Mouse (Mus musculus) midbrain, postnatal 0 days (tissue): Measurements from ENCODE around the gene Zmiz1. TPM values are rescaled to one million over a fixed set of nuclear protein-coding genes. Genes with fewer than 3 reads are reported as not detected.
A peak's percentile ranks its signal among the peaks of the same experiment; 100 is the strongest.

Experiments used
- ATAC-seq: fragments of 200-750 bp; cut with Nextera tagmentation; 2 replicates; pipeline ENCODE4 v1.8.0; 2017; ENCODE audit warnings: moderate number of reproducible peaks, mild to moderate bottlenecking, moderate TSS enrichment, moderate library complexity; ENCODE audit not compliant: low FRiP score
- DNase-seq: peaks from one replicate; pipeline ENCODE4 v3.0.0-alpha.2; 2015; ENCODE audit warnings: low spot score
- H3K27ac ChIP-seq: fragments of 300-500 bp; sonication (generic); 2 replicates; pipeline ENCODE4 v1.5.1; 2014; ENCODE audit warnings: low read depth, mild to moderate bottlenecking, low read length, mixed read lengths
- H3K27me3 ChIP-seq: fragments of 300-500 bp; sonication (generic); 2 replicates; pipeline ENCODE4 v1.6.1; 2014; ENCODE audit warnings: low read length, control low read depth, mixed read lengths; ENCODE audit not compliant: insufficient read depth
- H3K36me3 ChIP-seq: fragments of 300-500 bp; sonication (generic); 2 replicates; pipeline ENCODE4 v1.6.1; 2014; ENCODE audit warnings: low read length, control low read depth, mixed read lengths; ENCODE audit not compliant: insufficient read depth
- H3K4me1 ChIP-seq: fragments of 300-500 bp; sonication (generic); 2 replicates; pipeline ENCODE4 v1.6.1; 2014; ENCODE audit warnings: mild to moderate bottlenecking, control low read depth, antibody characterized with exemption, low read length, mixed read lengths; ENCODE audit not compliant: insufficient read depth
- H3K4me2 ChIP-seq: fragments of 300-500 bp; sonication (generic); 2 replicates; pipeline ENCODE4 v1.6.1; 2014; ENCODE audit warnings: low read depth, mild to moderate bottlenecking, low read length, mixed read lengths; ENCODE audit not compliant: poor library complexity, severe bottlenecking
- H3K4me3 ChIP-seq: fragments of 300-500 bp; sonication (generic); 2 replicates; pipeline ENCODE4 v1.5.1; 2014; ENCODE audit warnings: low read depth, mild to moderate bottlenecking, low read length, moderate library complexity
- H3K9ac ChIP-seq: fragments of 300-500 bp; sonication (generic); replicated peaks from 2 replicates; pipeline ENCODE4 v1.6.1; 2014; ENCODE audit warnings: mild to moderate bottlenecking, low read length, moderate library complexity, mixed read lengths; ENCODE audit not compliant: poor library complexity, severe bottlenecking
- H3K9me3 ChIP-seq: fragments of 300-500 bp; sonication (generic); 2 replicates; pipeline ENCODE4 v1.6.1; 2016; ENCODE audit warnings: low read length, control low read depth
- CTCF ChIP-seq: IDR thresholded peaks from 2 replicates; pipeline ENCODE4 v1.5.1; 2016; ENCODE audit warnings: antibody characterized with exemption, mild to moderate bottlenecking
- WGBS: fragments of 180-500 bp; shearing (Covaris S2); extraction: QIAGEN DNeasy Blood & Tissue Kit; methylation state at CpG from one replicate; pipeline ENCODE4 v1.1.7; 2014; 5-methylcytosine and 5-hydroxymethylcytosine counted together
- polyA plus RNA-seq: library from polyadenylated mRNA; unstranded; fragments of >200 nt; fragmentation: Nextera tagmentation; extraction: Ambion mirVana; gene quantifications from 2 replicates; pipeline ENCODE4 v1.2.1, GENCODE M21; 2015
- total RNA-seq: library from RNA; depleted of rRNA; stranded (reverse); fragments of >200 nt; gene quantifications from 2 replicates; pipeline ENCODE4 v1.2.3, GENCODE M21; 2014; rRNA removed

Gene Zmiz1
- total RNA-seq (130 and 134 TPM in 2 replicates), polyA plus RNA-seq (44.0 and 51.7 TPM in 2 replicates)

GRCm38 (mm10) chr14:25459016-25459393 lies at the start of gene Zmiz1:
Gene Zmiz1 (plus strand): TSS chr14:25459185.
- Histone ChIP-seq H3K4me2 (peak within 1 kb of the TSS; percentile 87), H3K4me3 (peak within 1 kb of the TSS; percentile 77), H3K9ac (peak within 1 kb of the TSS; percentile 87), H3K27ac (peak within 1 kb of the TSS; percentile 96), H3K27me3 (no peaks in the 10 kb centered on the region), H3K4me1 (peaks cover 22% of the 10 kb centered on the region), H3K36me3 (no peaks in the 10 kb centered on the region), H3K9me3 (no peaks in the 10 kb centered on the region)
- no peak for TF ChIP-seq CTCF
- peak; percentile 28; the same call in 1 of the 2 replicates for ATAC-seq
- DNase-seq = peak; percentile 93
- WGBS = 0% methylated on average over 36 of the region's 42 CpGs

- ATAC-seq = no peak
- Histone ChIP-seq H3K9me3 (no peaks in the 10 kb centered on the region), H3K4me2 (no peak overlapping the region), H3K4me1 (no peaks in the 10 kb centered on the region), H3K27me3 (no peaks in the 10 kb centered on the region), H3K27ac (no peak overlapping the region), H3K9ac (no peak overlapping the region), H3K4me3 (no peak overlapping the region), H3K36me3 (no peaks in the 10 kb centered on the region)
- TF ChIP-seq CTCF = no peak
- 83% methylated on average over 9 of the region's 9 CpGs for WGBS
- no peak for DNase-seq
These were observed 47.0 kb upstream of the Zmiz1 start for GRCm38 (mm10) chr14:25411848-25412527.

GRCm38 (mm10) chr14:25412811-25413210 lies 46.2 kb upstream of the Zmiz1 start:
- no peak overlapping the region for H3K4me3 ChIP-seq
- no peak for TF ChIP-seq CTCF
- H3K9ac ChIP-seq = no peak overlapping the region
- WGBS = 91% methylated on average over 10 of the region's 10 CpGs
- no peak overlapping the region for H3K27ac ChIP-seq
- no peaks in the 10 kb centered on the region for H3K4me1 ChIP-seq
- no peak overlapping the region for H3K4me2 ChIP-seq
- ATAC-seq (no peak), DNase-seq (no peak)
- H3K27me3 ChIP-seq = no peaks in the 10 kb centered on the region
- H3K9me3 ChIP-seq = no peaks in the 10 kb centered on the region
- H3K36me3 ChIP-seq = no peaks in the 10 kb centered on the region

- no peaks in the 10 kb centered on the region for H3K9me3 ChIP-seq
- DNase-seq = no peak
- no peaks in the 10 kb centered on the region for H3K4me1 ChIP-seq
- H3K4me2 ChIP-seq = no peak overlapping the region
- no peak overlapping the region for H3K9ac ChIP-seq
- H3K36me3 ChIP-seq = no peaks in the 10 kb centered on the region
- TF ChIP-seq CTCF = no peak
- H3K4me3 ChIP-seq = no peak overlapping the region
- 72% methylated on average over 3 of the region's 3 CpGs for WGBS
- ATAC-seq = no peak
- no peaks in the 10 kb centered on the region for H3K27me3 ChIP-seq
- no peak overlapping the region for H3K27ac ChIP-seq
These were observed 45.5 kb upstream of the Zmiz1 start for GRCm38 (mm10) chr14:25413510-25413909.

- TF ChIP-seq CTCF = no peak
- no peak for ATAC-seq
- H3K9ac ChIP-seq = no peak overlapping the region
- H3K9me3 ChIP-seq = no peaks in the 10 kb centered on the region
- H3K27ac ChIP-seq = no peak overlapping the region
- DNase-seq = no peak
- H3K4me1 ChIP-seq = no peaks in the 10 kb centered on the region
- WGBS = 72% methylated on average over 4 of the region's 4 CpGs
- no peaks in the 10 kb centered on the region for H3K36me3 ChIP-seq
- H3K27me3 ChIP-seq = no peaks in the 10 kb centered on the region
- H3K4me3 ChIP-seq = no peak overlapping the region
- no peak overlapping the region for H3K4me2 ChIP-seq
These were observed 44.9 kb upstream of the Zmiz1 start for GRCm38 (mm10) chr14:25414115-25414514.

- Histone ChIP-seq H3K27ac (no peak overlapping the region), H3K4me1 (no peaks in the 10 kb centered on the region), H3K4me2 (no peak overlapping the region), H3K9me3 (no peaks in the 10 kb centered on the region), H3K36me3 (no peaks in the 10 kb centered on the region), H3K27me3 (no peaks in the 10 kb centered on the region), H3K9ac (no peak overlapping the region), H3K4me3 (no peak overlapping the region)
- WGBS = 78% methylated on average over 7 of the region's 7 CpGs
- no peak for TF ChIP-seq CTCF
- DNase-seq (no peak), ATAC-seq (no peak)
These were observed 38.8 kb upstream of the Zmiz1 start for GRCm38 (mm10) chr14:25420001-25420690.
